Mouse (Mus musculus) granulocyte monocyte progenitor cell, adult 5-6 weeks (primary cell): ENCODE measurements around the gene Vwa3b. TPM values are rescaled to one million over a fixed set of nuclear protein-coding genes. Genes with fewer than 3 reads are reported as not detected.
A peak's percentile ranks its signal among the peaks of the same experiment; 100 is the strongest.

Experiments used
- ATAC-seq: replicated peaks from 2 replicates; pipeline ENCODE4 v1.8.0; 2016; ENCODE audit warnings: mild to moderate bottlenecking, moderate TSS enrichment, inconsistent platforms; ENCODE audit not compliant: poor library complexity, severe bottlenecking
- total RNA-seq, 2 experiments: library from RNA; stranded (forward) in 1 of 2; stranded (reverse) in 1 of 2; fragments of 200-712, 200-1000 nt in 1 of 2; fragments of >200 nt in 1 of 2; fragmentation: Nextera tagmentation in 1 of 2; gene quantifications; 2 replicates each; pipeline ENCODE4 v1.2.3; 2014 to 2017

The Vwa3b gene
- total RNA-seq, 2 experiments from 2014 or later = not detected

GRCm38 (mm10) chr1:37214144-37214543 is 187.7 kb downstream of the Vwa3b start, which contains the start of gene Cnga3:
Gene Cnga3, plus strand, starts transcription at chr1:37214434.
- ATAC-seq = no peak

- peak; percentile 79 for ATAC-seq
Measured at GRCm38 (mm10) chr1:37218386-37218785, 192.0 kb downstream of the Vwa3b start.

- ATAC-seq = no peak
Measured at GRCm38 (mm10) chr1:37219593-37219992, 193.2 kb downstream of the Vwa3b start.

DNA sequence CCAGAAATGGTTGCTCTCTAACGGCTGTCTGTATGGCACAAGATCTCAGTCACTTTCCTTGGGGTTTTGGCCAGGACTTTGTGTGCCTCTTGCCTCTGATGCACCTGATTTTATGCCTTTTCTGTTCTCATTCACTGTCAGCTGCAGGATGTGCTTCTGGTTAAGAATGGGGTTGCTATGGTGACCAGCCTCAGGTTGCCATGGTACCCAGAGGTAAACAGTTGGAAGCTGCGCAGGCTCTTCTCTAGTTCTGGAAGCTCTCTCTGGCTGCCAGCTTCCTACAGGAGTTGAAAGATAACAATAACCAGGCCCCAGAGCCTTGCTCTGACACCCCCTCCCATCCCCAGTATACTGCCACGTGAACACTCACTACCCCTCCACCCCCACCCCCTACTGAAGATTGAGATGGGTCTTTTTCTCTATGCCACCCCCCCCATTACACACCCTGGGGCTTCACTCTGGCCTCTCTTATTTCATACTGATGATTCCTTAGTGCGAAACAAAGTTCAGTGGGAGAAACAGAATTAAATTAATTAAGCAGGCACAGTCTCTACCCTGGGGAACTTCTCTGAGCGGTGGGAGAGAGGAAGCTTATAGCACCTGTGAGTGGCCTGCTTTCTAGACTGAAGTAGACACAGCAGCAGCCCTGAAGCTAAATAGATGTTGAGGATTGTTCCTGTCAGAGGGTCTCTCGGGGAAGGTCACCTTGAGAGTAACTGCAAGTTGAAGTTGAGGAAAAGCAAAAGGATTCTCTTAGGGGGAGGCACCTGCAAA is 193.9 kb downstream of the Vwa3b start:
- ATAC-seq = no peak

GRCm38 (mm10) chr1:37222002-37222401 is 195.6 kb downstream of the Vwa3b start:
- ATAC-seq = no peak

DNA sequence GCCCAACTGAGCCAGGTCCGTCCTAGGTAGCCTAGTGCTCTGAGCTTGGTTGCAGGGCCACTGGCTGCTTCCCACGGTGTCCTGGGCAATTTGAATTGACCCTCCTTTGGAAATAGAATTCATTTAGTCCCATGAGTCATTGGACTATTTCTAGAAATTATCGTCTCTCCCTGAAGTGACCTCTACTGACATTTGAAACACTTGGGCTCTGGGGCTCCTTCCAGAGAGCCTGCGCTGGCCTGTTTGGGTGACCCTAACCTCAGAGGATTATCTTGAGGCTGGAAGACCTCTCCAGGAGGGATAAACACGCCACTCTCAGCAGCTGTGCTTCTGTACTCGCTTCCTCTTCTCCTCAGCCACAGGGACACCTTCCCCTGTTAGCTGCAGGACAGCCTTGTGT is 204.0 kb downstream of the Vwa3b start:
- ATAC-seq = no peak

DNA sequence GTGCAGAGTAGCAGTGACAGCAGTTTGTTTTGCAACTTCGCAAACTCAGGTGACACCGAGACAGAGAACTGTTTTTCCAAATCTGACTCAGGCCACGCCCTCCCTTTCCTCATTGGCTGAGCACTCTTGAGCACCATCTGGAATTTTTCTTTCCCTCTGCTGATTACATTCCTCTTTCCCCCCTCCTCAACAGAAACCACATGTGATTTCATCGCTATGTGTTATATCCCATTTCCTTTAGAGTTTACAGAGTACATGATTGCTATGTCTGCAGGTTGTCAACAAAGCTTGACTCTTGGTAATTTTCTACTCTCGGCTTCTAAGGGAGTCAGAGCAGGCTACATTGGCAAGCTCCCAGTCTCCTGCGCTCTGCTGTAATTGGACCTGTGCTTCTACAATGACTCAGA is 204.9 kb downstream of the Vwa3b start:
- no peak for ATAC-seq

Other genes with a start within 250 kb of the Vwa3b start
- gene Tmem131, start 82.9 kb upstream of the Vwa3b start, total RNA-seq (2014; fragmentation: Nextera tagmentation) = 30.8 and 35.4 TPM in 2 replicates
- 12.9 and 13.4 TPM in 2 replicates for gene Tmem131, start 82.9 kb upstream of the Vwa3b start, total RNA-seq (2017)
- gene Cnga3, start 187.8 kb downstream of the Vwa3b start, total RNA-seq (2014; fragmentation: Nextera tagmentation) = not detected in 2 replicates
- not detected in 2 replicates for gene Cnga3, start 187.8 kb downstream of the Vwa3b start, total RNA-seq (2017)